Mouse (Mus musculus): ENCODE data around the gene Ist1.

The Ist1 gene

GRCm38 (mm10) chr8:109682120-109682519 is 10.9 kb downstream of the Ist1 start:
- DNase-seq (ENCODE audit: low spot score), result no peak

- DNase-seq (ENCODE audit: low spot score), result no peak
Measured at GRCm38 (mm10) chr8:109681535-109681934, 11.5 kb downstream of the Ist1 start.

- no peak for DNase-seq (ENCODE audit: low spot score)
Measured at GRCm38 (mm10) chr8:109675896-109676643, 17.0 kb downstream of the Ist1 start.

- no peak for DNase-seq (ENCODE audit: low spot score)
Measured at GRCm38 (mm10) chr8:109673596-109673995, 19.5 kb downstream of the Ist1 start.

GRCm38 (mm10) chr8:109672656-109673055 is 20.4 kb downstream of the Ist1 start:
- no peak for DNase-seq (ENCODE audit: low spot score)

GRCm38 (mm10) chr8:109666616-109667015 is 26.4 kb downstream of the Ist1 start:
- no peak for DNase-seq (ENCODE audit: low spot score)

GRCm38 (mm10) chr8:109662328-109662727 is 30.7 kb downstream of the Ist1 start:
- DNase-seq (ENCODE audit: low spot score), result no peak

- DNase-seq (ENCODE audit: low spot score), result no peak
Measured at GRCm38 (mm10) chr8:109656860-109657259, 36.2 kb downstream of the Ist1 start.

- DNase-seq (ENCODE audit: low spot score), result no peak
Measured at GRCm38 (mm10) chr8:109650801-109651200, 42.3 kb downstream of the Ist1 start.

GRCm38 (mm10) chr8:109648469-109648868 is 44.6 kb downstream of the Ist1 start:
- no peak for DNase-seq (ENCODE audit: low spot score)

- no peak for DNase-seq (ENCODE audit: low spot score)
Measured at GRCm38 (mm10) chr8:109647331-109647730, 45.7 kb downstream of the Ist1 start.

- no peak for DNase-seq (ENCODE audit: low spot score)
Measured at GRCm38 (mm10) chr8:109641236-109641635, 51.8 kb downstream of the Ist1 start.

GRCm38 (mm10) chr8:109640410-109640809 is 52.6 kb downstream of the Ist1 start:
- DNase-seq (ENCODE audit: low spot score), result no peak

GRCm38 (mm10) chr8:109638851-109639250 is 54.2 kb downstream of the Ist1 start:
- DNase-seq (ENCODE audit: low spot score), result peak; percentile 18

- no peak for DNase-seq (ENCODE audit: low spot score)
Measured at GRCm38 (mm10) chr8:109635146-109635545, 57.9 kb downstream of the Ist1 start.

- no peak for DNase-seq (ENCODE audit: low spot score)
Measured at GRCm38 (mm10) chr8:109632498-109632897, 60.6 kb downstream of the Ist1 start.

GRCm38 (mm10) chr8:109628638-109629037 is 64.4 kb downstream of the Ist1 start:
- DNase-seq (ENCODE audit: low spot score), result no peak

Measured in adipocyte (in vitro differentiated cells).